Mouse (Mus musculus) liver, adult 2 months (tissue): Measurements from ENCODE around the gene 4921524J17Rik.

Experiments used
- CTCF ChIP-seq: fragments of 200-500 bp; IDR thresholded peaks from 2 replicates; pipeline ENCODE4 v1.5.1; 2011; ENCODE audit warnings: low read depth, low read length, control low read depth
- POLR2A ChIP-seq: fragments of 200-500 bp; IDR thresholded peaks from 2 replicates; pipeline ENCODE4 v1.6.1; 2011; ENCODE audit warnings: low read length, control low read depth; ENCODE audit not compliant: insufficient read depth; ENCODE audit errors: extremely low read depth

DNA sequence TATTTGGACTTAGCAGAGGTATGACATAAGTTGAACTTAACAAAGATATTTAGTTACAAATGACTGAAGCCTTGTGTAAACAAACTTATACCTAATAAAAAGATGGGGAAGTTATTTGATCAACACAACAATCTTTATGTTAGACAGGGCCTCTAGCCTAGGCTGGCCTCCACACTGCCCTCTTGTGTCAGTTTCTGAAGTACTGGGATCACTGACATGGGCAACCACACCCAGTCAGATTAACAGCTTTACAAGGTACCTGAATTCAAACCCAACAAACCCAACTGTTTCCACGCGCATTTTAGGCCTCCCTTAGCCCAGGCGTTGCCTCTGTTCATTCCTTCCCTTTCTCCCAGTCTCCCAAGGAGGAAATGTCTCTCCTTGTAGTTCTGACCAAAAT is 28.7 kb upstream of the 4921524J17Rik start:
- TF ChIP-seq CTCF (peak; percentile 58; the same call in 1 of the 2 replicates), POLR2A (no peak)
